Mouse (Mus musculus): Measurements from ENCODE around the gene Cdon. TPM values are rescaled to one million over a fixed set of nuclear protein-coding genes. Genes with fewer than 3 reads are reported as not detected.

Gene Cdon
- total and polyA plus RNA-seq, 3 experiments = 1.0 to 1.5 TPM; not detected in 1

- Histone ChIP-seq H3K4me3 (ENCODE audit: control insufficient read depth in 1 of 2, insufficient read depth in 1 of 2, low read depth in 2 of 2, low read length in 2 of 2) (no peak overlapping the region), H3K9ac (ENCODE audit: control insufficient read depth, low read depth, low read length, poor library complexity, severe bottlenecking) (no peak overlapping the region), H3K9me3 (replicated peaks; ENCODE audit: insufficient read depth, low read length) (no peaks in the 10 kb centered on the region)
These were observed 1.5 kb downstream of the Cdon start for GRCm38 (mm10) chr9:35422405-35422941.

GRCm38 (mm10) chr9:35423265-35423664 is 2.3 kb downstream of the Cdon start:
- H3K4me1 ChIP-seq (ENCODE audit: control insufficient read depth in 1 of 2, insufficient read depth in 2 of 2, low read length in 2 of 2) = no peaks in the 10 kb centered on the region
- peaks cover 0 to 2% of the 10 kb centered on the region in 2 experiments; a peak in 1 of 4 replicates for H3K36me3 ChIP-seq (ENCODE audit: control insufficient read depth in 1 of 2, insufficient read depth in 2 of 2, low read length in 2 of 2)
- DNase-seq (ENCODE audit: low read depth, low spot score) = peak; percentile 7
- TF ChIP-seq EP300 (IDR thresholded peaks at IDR 0.05; ENCODE audit: low read depth in 1 of 2, low read length in 2 of 2) (no peak), TCF12 (IDR thresholded peaks at IDR 0.05; ENCODE audit: low read depth, low read length) (no peak)
- H3K9ac ChIP-seq (ENCODE audit: control insufficient read depth, low read depth, low read length, poor library complexity, severe bottlenecking) = no peak overlapping the region
- H3K9me3 ChIP-seq (replicated peaks; ENCODE audit: insufficient read depth, low read length) = no peaks in the 10 kb centered on the region
- no peak overlapping the region for H3K27ac ChIP-seq (ENCODE audit: control insufficient read depth, low read depth, low read length)
- peaks cover 1% of the 10 kb centered on the region; the same call in 1 of the 2 replicates for H3K79me2 ChIP-seq (ENCODE audit: control insufficient read depth, insufficient read depth, low read length, poor library complexity)
- H3K27me3 ChIP-seq (ENCODE audit: control insufficient read depth in 1 of 2, insufficient read depth in 2 of 2, low read length in 2 of 2) = peaks cover 0 to 2% of the 10 kb centered on the region in 2 experiments; a peak in 2 of 4 replicates
- H3K4me3 ChIP-seq (ENCODE audit: control insufficient read depth in 1 of 2, insufficient read depth in 1 of 2, low read depth in 2 of 2, low read length in 2 of 2) = no peak overlapping the region

More at GRCm38 (mm10) chr9:35422405-35422941, 1.5 kb downstream of the Cdon start:
- Histone ChIP-seq H3K79me2 (ENCODE audit: control insufficient read depth, insufficient read depth, low read length, poor library complexity) (peaks cover 1% of the 10 kb centered on the region; the same call in 1 of the 2 replicates), H3K4me1 (ENCODE audit: control insufficient read depth in 1 of 2, insufficient read depth in 2 of 2, low read length in 2 of 2) (no peaks in the 10 kb centered on the region), H3K27ac (ENCODE audit: control insufficient read depth, low read depth, low read length) (no peak overlapping the region), H3K27me3 (ENCODE audit: control insufficient read depth in 1 of 2, insufficient read depth in 2 of 2, low read length in 2 of 2) (peaks cover 2 to 3% of the 10 kb centered on the region in 2 experiments; a peak in 3 of 4 replicates), H3K36me3 (ENCODE audit: control insufficient read depth in 1 of 2, insufficient read depth in 2 of 2, low read length in 2 of 2) (peaks cover 0 to 2% of the 10 kb centered on the region in 2 experiments; a peak in 1 of 4 replicates)
- DNase-seq (ENCODE audit: low read depth, low spot score) = peak; percentile 8
- TF ChIP-seq TBP (IDR thresholded peaks at IDR 0.05; ENCODE audit: low read depth, low read length) (no peak), UBTF (IDR thresholded peaks at IDR 0.05; ENCODE audit: borderline replicate concordance, insufficient read depth, low read depth, low read length) (no peak), RCOR1 (IDR thresholded peaks at IDR 0.05; ENCODE audit: low read depth, low read length) (no peak)

- Histone ChIP-seq H3K9me3 (replicated peaks; ENCODE audit: insufficient read depth, low read length) (no peaks in the 10 kb centered on the region), H3K4me3 (ENCODE audit: control insufficient read depth in 1 of 2, insufficient read depth in 1 of 2, low read depth in 2 of 2, low read length in 2 of 2) (no peak overlapping the region), H3K36me3 (ENCODE audit: control insufficient read depth in 1 of 2, insufficient read depth in 2 of 2, low read length in 2 of 2) (peaks cover 0 to 2% of the 10 kb centered on the region in 2 experiments; a peak in 1 of 4 replicates), H3K79me2 (ENCODE audit: control insufficient read depth, insufficient read depth, low read length, poor library complexity) (peaks cover 1% of the 10 kb centered on the region; the same call in 1 of the 2 replicates), H3K27ac (ENCODE audit: control insufficient read depth, low read depth, low read length) (no peak overlapping the region), H3K9ac (ENCODE audit: control insufficient read depth, low read depth, low read length, poor library complexity, severe bottlenecking) (no peak overlapping the region), H3K4me1 (ENCODE audit: control insufficient read depth in 1 of 2, insufficient read depth in 2 of 2, low read length in 2 of 2) (no peaks in the 10 kb centered on the region), H3K27me3 (ENCODE audit: control insufficient read depth in 1 of 2, insufficient read depth in 2 of 2, low read length in 2 of 2) (no peaks in the 10 kb centered on the region; a peak in 1 of 4 replicates)
- DNase-seq (ENCODE audit: low read depth, low spot score) = no peak
- TF ChIP-seq SIN3A (IDR thresholded peaks at IDR 0.05; ENCODE audit: low read length) (no peak), MEF2A (IDR thresholded peaks at IDR 0.05; ENCODE audit: extremely low read depth, insufficient replicate concordance, low read depth, low read length, poor library complexity, severe bottlenecking) (no peak), MAFK (IDR thresholded peaks at IDR 0.05; ENCODE audit: borderline replicate concordance, low read depth, low read length) (no peak), JUND (IDR thresholded peaks at IDR 0.05; ENCODE audit: low read depth, low read length) (no peak), BHLHE40 (IDR thresholded peaks at IDR 0.05; ENCODE audit: borderline replicate concordance, low read depth, low read length) (no peak), MYC (IDR thresholded peaks at IDR 0.05; ENCODE audit: low read depth, low read length) (no peak), USF2 (IDR thresholded peaks at IDR 0.05; ENCODE audit: borderline replicate concordance in 1 of 2, insufficient read depth in 1 of 2, low read depth in 1 of 2, low read length in 2 of 2) (no peak)
These were observed 3.7 kb downstream of the Cdon start for GRCm38 (mm10) chr9:35424671-35425070.
